Mouse (Mus musculus) bone marrow macrophage, adult 2 months (primary cell): Measurements from ENCODE around the gene Abcc4. TPM values are rescaled to one million over a fixed set of nuclear protein-coding genes. Genes with fewer than 3 reads are reported as not detected.

ENCODE experiments used
- H3K27ac ChIP-seq: 2 replicates; pipeline ENCODE4 v1.5.1; 2012; ENCODE audit warnings: low read depth, low read length; ENCODE audit not compliant: insufficient read depth
- H3K4me1 ChIP-seq: 2 replicates; pipeline ENCODE4 v1.6.1; 2012; ENCODE audit warnings: low read length; ENCODE audit not compliant: control insufficient read depth, insufficient read depth
- H3K4me3 ChIP-seq: 2 replicates; pipeline ENCODE4 v1.5.1; 2012; ENCODE audit warnings: mild to moderate bottlenecking, low read length, moderate library complexity; ENCODE audit not compliant: insufficient read depth
- CTCF ChIP-seq: IDR thresholded peaks from 2 replicates; pipeline ENCODE4 v1.5.1; 2012; ENCODE audit warnings: low read depth, mild to moderate bottlenecking, low read length, moderate library complexity
- POLR2A ChIP-seq: IDR thresholded peaks from 2 replicates; pipeline ENCODE4 v1.6.1; 2012; ENCODE audit warnings: mild to moderate bottlenecking, low read depth, low read length, borderline replicate concordance
- polyA plus RNA-seq: library from polyadenylated mRNA; stranded (reverse); fragments of >200 nt; gene quantifications from 2 replicates; pipeline ENCODE4 v1.2.4, GENCODE M21; 2012; ENCODE audit not compliant: missing spikeins, insufficient read depth, insufficient read length

Gene Abcc4
- polyA plus RNA-seq, 1 experiment: 8.6 TPM

DNA sequence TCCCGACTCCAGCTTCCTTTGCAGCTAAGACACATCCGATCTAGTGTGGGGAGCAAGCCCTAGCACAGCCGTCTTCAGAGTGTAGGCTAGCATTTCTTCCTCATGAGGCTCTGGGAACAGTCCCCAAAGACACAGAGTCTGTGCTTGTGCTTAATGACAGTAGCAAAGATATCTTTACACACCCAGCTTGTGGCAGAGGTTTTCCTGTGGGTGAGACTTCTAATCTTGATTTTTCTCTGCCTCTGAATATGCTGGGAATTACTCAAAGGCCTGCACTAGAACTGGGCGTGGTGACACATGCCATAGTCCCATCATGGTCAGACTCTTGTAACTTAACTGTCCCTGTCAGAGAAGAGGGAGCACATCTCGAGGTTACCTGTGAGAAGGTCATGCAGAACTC, 24.6 kb upstream of the Abcc4 start:
- H3K4me3 ChIP-seq: no peak overlapping the region
- no peak for TF ChIP-seq POLR2A
- no peak for TF ChIP-seq CTCF
- H3K4me1 ChIP-seq: no peaks in the 10 kb centered on the region
- no peak overlapping the region for H3K27ac ChIP-seq

DNA sequence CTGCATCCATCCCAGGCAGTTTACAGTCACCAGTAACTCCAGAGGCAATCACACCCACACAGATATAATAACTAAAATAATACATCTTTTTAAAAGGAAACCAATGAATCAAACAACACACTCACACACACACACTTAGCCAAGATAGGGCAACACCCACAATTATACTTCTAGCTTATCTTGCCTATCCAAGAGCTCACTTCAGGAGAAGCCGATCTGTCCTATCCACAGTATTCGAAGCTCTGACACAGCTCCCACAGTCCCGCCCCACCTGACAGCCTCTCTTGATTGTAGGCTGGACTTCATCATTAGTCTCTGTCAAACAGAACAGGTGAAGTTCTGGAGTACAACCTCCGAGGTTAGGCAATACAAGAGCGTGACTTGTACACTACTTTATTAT, 19.4 kb upstream of the Abcc4 start:
- TF ChIP-seq CTCF: no peak
- no peak for TF ChIP-seq POLR2A
- Histone ChIP-seq H3K27ac (no peak overlapping the region), H3K4me3 (no peak overlapping the region), H3K4me1 (peaks cover 3% of the 10 kb centered on the region)

- no peak overlapping the region for H3K27ac ChIP-seq
- H3K4me1 ChIP-seq: peaks cover 3% of the 10 kb centered on the region
- TF ChIP-seq CTCF (no peak), POLR2A (no peak)
Measured at GRCm38 (mm10) chr14:118723920-118724693, 18.1 kb upstream of the Abcc4 start.

DNA sequence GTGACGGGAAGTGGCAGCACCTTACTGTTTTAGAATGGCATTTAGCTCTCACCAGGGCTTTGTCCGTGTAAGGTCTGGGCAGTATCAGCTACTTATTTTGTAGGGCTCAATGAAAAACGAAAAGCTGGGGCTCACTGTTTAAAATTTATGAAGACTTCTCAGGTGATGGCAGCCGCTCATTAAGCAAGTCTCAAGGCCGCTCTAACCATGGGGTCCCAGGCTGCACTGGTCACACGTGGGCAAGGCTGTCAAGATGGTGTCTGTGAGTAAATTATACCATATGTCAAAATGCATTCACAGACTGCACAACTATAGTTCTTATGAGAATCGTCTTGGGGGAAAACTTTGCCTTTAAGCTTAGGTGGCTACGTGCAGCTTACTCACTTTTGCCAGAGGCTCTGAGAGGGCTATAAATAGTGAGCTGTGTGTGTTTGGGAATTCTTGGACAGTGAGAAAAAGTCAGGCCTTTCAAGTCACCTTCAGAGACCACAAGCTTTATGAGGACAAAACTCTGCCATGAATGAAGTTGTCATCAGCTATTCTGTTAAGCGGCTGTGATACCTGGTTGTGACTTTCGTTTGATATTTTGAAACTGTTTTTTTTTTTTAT, 13.7 kb upstream of the Abcc4 start:
- peaks cover 3% of the 10 kb centered on the region for H3K4me1 ChIP-seq
- no peak overlapping the region for H3K4me3 ChIP-seq
- TF ChIP-seq POLR2A (no peak), CTCF (no peak)
- H3K27ac ChIP-seq: no peak overlapping the region

More at GRCm38 (mm10) chr14:118723920-118724693, 18.1 kb upstream of the Abcc4 start:
- H3K4me3 ChIP-seq: no peak overlapping the region

- Histone ChIP-seq H3K4me1 (no peaks in the 10 kb centered on the region), H3K27ac (no peak overlapping the region), H3K4me3 (no peak overlapping the region)
- TF ChIP-seq CTCF: no peak
- no peak for TF ChIP-seq POLR2A
Measured at GRCm38 (mm10) chr14:118718576-118718975, 12.6 kb upstream of the Abcc4 start.

DNA sequence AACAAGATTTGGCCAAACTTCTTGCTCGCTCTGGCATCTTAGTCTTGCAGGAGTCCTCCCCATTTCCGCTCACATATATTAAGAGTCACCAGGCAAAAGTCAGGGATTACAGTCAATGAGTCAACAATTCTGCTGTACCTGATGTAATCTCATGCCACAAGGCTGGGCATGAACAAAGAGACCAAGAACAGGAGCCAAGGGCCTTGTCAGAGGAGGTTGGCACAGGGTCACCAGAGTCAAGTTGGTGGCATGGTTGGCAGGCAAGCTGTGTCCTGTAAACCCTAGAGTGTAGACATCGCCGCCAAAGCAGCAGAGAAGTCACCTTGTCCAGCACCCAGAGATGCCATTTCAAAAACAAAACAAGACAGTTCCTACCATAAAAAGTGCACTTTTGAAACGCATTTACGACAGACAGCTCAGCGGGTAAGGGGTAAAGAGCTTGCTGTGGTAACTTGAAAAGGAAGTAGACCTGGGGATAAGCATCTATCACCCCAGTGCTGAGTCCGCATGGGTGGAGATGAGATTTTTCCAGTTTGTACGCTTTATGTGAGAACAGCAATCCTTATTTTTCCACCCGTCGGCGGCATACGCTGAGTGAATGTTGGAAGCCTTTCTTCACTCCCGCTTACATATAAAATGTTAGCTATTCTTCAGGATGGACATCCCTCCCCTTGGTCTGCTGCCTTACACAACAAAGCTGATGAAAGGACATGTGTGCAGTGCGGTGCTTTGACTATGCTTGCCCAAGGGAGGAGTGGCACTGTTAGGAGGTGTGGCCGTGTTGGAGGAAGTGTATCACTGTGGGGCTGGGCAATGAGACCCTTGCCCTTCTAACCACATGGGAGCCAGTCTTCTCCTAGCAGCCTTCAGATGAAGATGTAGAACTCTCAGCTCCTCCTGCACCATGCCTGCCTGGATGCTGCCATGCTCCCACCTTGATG, 10.6 kb upstream of the Abcc4 start:
- no peak for TF ChIP-seq CTCF
- no peak for TF ChIP-seq POLR2A
- H3K4me1 ChIP-seq: no peaks in the 10 kb centered on the region
- no peak overlapping the region for H3K27ac ChIP-seq
- no peak overlapping the region for H3K4me3 ChIP-seq

GRCm38 (mm10) chr14:118714720-118715119, 8.7 kb upstream of the Abcc4 start:
- no peak overlapping the region for H3K27ac ChIP-seq
- peaks cover 3% of the 10 kb centered on the region for H3K4me1 ChIP-seq
- no peak for TF ChIP-seq CTCF
- no peak for TF ChIP-seq POLR2A
- no peak overlapping the region for H3K4me3 ChIP-seq

DNA sequence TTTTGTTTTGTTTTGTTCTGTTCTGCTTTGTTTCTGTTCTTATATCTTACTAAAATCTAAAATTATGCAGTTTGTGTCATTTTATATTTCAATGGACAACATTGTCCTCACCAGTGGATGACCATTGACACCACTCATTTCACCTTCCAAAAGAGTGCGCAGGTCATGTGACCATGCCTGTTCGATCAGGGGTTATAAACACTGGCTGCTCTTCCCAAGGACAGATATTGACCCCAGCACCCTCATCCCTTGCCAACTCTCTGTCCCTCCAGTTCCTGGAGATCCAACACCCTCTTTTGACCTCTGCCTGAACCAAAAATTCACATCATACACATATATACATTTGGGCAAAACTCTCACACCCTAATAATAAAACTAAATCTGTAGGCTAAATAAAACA, 8.3 kb upstream of the Abcc4 start:
- Histone ChIP-seq H3K27ac (no peak overlapping the region), H3K4me3 (no peak overlapping the region), H3K4me1 (peaks cover 5% of the 10 kb centered on the region)
- TF ChIP-seq CTCF (no peak), POLR2A (no peak)

- no peak overlapping the region for H3K4me3 ChIP-seq
- no peak for TF ChIP-seq POLR2A
- TF ChIP-seq CTCF: no peak
- H3K27ac ChIP-seq: no peak overlapping the region
- H3K4me1 ChIP-seq: peaks cover 9% of the 10 kb centered on the region
Measured at GRCm38 (mm10) chr14:118713869-118714268, 7.8 kb upstream of the Abcc4 start.
